Mouse (Mus musculus) thymus, postnatal 4 days (tissue): ENCODE measurements around the gene Sept5.
A peak's percentile ranks its signal among the peaks of the same experiment; 100 is the strongest.

Experiments used
- DNase-seq: peaks from one replicate; pipeline ENCODE4 v3.0.0; 2021

Gene Sept5

GRCm38 (mm10) chr16:18629390-18630231 lies at the start of gene Sept5:
Gene Sept5 (minus strand): TSS chr16:18629954.
- peak; percentile 63 for DNase-seq

- no peak for DNase-seq
These were observed 49.4 kb upstream of the Sept5 start for GRCm38 (mm10) chr16:18679112-18679511.

DNA sequence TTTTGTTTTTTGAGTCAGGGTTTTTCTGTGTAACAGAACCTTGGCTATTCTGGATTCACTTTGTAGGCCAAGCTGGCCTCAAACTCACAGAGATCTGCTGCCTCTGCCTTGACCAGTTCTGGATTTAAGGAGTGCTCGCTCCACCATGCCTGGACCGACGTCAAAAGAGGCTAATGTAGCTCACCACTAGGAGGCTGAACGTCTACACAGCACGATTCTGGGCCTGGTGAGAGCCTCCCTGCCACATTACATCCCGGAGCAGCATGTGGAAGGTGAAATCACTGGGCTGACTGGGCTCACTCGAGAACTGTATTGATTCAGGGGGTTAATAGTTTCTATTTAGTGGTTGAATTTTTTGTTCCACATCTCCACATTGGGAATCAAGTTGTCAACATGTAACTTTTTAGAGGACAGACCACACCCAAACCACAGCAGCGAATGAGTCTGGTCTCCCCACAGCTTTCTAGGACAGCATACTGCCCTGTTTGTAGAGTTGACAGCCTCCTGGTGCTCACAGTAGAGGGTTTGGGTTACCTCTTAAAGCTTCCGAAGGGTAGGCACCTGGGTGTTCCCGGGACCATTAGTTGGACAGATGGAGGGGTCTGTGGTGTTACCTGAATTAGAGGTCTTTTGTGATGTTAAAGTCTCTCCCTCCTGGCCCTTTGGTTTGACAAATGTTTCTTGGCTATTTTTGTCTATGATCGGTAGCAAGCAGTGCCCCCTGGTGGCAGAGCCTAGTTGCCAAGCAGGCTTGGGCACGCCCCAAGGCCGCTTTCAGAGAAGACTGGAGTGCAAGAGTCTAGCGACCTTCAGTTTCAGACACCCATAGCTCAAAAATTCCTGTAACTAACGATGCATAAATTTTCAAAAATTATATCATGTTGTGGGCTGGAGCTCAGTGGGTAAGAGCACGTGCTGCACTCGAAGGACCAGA lies 48.3 kb upstream of the Sept5 start:
- peak; percentile 93 for DNase-seq

DNA sequence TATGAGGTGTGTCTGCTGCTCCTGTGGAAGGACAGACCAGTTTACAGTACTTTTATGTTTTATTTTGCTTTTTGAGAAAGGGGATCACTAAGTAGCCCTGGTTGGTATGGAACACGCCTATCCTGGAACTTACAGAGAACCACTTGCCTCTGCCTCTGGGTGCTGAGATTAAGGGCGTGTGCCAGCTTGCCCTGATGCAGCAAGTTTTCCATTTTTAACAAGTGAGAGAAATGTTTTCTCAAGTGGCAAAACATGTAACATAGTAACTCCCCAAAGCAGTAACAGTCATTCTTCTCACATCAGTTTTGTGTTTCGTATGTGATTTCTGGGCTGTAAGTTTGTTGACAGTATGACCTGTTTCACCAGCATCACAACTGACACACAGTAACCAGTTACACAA lies 43.3 kb upstream of the Sept5 start:
- no peak for DNase-seq

DNA sequence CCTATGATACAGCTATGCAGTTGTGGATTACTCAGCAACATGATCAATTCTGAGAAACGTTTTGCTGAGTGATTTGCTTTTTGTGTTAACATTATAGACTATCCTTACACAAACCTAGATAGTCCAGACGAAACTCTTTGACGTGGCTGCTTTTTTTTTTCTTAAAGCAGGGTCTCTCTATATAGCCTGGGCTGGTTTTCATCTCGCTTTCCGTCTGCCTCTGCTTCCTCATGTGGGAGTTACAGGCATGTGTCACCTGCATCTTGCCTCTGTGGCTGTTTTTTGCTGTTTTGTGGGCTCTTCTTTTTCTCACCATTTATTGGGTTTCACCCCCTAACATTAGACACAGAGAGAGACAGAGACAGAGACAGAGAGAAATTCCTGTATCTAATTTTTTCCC lies 42.3 kb upstream of the Sept5 start:
- no peak for DNase-seq

GRCm38 (mm10) chr16:18669914-18670313 lies 40.2 kb upstream of the Sept5 start:
- no peak for DNase-seq

GRCm38 (mm10) chr16:18658597-18658996 lies 28.8 kb upstream of the Sept5 start:
- DNase-seq = no peak

GRCm38 (mm10) chr16:18655372-18656098 lies 25.8 kb upstream of the Sept5 start:
- DNase-seq = no peak

DNA sequence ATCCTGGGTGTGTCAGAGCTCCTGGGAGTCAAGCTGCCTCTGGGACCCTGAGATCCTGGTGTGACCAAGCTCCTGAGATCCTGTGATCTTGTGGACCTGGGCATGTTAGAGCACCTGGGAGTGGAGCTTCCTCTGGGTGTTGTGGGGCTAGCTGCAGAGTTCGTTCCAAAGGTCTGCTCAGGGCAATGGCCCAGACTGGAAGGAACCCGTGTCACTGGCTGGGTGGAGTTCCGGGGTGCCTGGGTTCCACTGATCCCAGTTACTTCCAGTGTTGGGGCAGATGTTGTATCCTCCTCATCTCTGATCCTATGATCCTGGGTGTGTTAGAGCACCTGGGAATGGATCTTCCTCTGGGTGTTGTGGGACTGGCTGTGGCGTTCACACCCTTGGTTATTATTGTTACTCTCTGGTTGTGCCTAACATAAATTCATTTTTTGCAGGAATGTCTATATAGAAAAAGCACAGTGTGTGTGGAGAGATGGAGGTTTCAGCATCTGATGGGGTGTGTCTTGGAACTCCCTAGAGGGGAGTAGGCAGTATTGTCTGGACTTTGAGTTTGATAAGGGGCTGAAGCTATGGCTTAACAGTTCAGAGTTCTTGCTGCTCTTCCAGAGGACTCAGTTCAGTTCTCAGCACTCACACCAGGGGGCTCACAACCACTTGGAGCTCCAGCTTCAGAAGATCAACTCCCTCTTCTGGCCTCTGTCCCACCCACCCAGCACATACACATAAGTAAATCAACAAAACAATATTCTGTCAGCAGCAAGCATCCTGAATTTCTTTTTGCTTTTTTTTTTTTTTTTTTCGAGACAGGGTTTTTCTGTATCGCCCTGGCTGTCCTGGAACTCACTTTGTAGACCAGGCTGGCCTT lies 23.8 kb upstream of the Sept5 start:
- peak; percentile 56 for DNase-seq

GRCm38 (mm10) chr16:18649126-18649525 lies 19.4 kb upstream of the Sept5 start:
- DNase-seq = no peak

DNA sequence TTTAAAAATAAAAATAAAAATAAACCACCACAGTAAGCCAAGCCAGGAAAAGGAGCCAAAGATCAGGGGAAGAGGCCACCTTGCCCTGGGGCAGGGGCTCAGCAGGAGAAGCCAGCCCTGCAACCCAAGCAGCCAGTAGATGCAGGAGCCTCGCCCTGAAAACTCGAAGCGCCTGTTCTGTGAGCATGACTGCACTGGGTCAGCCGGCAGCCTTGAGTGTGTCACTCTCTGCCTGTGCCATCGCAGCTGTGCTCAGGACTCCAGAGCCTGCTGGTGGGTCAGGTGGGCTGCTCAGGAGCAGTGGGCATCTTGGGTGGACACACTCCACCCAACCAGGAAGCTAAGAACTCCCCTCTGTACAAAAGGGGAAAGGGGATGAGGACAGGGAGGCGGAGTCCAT lies 15.6 kb upstream of the Sept5 start:
- no peak for DNase-seq

- DNase-seq = no peak
These were observed 14.7 kb upstream of the Sept5 start for GRCm38 (mm10) chr16:18644485-18644884.

GRCm38 (mm10) chr16:18643406-18643998 lies 13.7 kb upstream of the Sept5 start:
- DNase-seq = no peak

DNA sequence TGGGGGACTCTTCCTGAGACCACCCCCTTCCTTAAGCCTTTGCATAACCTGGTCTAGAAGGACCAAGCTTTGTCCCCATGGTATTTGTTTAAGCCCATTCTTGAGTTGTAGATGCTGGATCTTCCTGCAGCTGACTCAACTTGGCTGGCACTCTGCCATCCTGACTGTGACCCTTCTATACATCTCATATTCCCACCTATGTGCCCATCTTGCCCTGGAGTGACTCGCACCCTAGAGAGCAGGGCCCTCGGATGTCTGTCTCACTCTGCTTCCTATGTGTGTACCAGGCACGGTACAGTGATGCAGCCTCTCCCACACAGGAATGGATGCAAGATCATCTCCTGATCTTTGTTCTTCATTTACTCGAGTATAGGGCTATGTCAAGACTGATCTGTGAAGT lies 13.1 kb upstream of the Sept5 start:
- no peak for DNase-seq

DNA sequence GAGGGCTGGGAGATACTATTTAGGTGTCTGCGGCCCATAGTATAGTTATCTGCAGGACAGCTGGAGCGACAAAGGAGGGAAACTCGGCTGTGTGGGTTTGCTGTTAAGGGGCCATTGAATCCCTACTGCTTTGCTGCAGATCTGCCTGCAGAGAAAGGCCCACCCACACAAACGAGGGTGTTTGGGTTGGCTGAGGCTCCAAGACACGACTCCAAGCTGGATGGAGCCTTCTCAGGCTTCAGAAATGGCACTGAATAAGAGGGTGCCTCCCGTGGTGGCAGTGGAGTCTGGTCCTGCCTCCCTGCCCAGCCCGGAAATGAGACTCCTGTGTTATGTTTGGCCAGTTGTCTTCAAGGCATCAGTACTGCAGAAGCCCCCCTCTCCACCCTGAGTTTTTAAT lies 12.5 kb upstream of the Sept5 start:
- no peak for DNase-seq

GRCm38 (mm10) chr16:18639382-18639929 lies 9.7 kb upstream of the Sept5 start:
- DNase-seq = no peak

- no peak for DNase-seq
These were observed 8.6 kb upstream of the Sept5 start for GRCm38 (mm10) chr16:18638396-18638795.

DNA sequence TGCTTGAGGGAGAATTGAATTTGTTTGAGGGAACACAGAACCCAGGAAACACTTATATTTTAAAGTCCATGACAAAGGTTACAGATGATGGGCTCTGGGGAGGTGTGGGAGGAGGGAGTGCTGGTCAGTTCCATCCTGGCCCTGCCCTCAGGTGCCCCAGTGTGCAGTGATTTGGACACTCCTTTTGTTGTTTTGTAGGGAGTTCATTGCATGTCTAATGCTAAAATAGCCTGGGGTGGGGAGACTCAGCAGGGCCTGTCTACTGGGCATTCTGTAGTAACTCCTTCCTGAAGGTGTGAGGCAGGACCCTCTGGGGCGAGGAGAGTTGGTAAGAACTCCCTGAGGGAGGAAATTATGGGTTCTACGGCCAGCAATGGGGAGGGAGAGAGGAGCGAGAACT lies 7.0 kb upstream of the Sept5 start:
- DNase-seq = no peak

GRCm38 (mm10) chr16:18636401-18636800 lies 6.6 kb upstream of the Sept5 start:
- no peak for DNase-seq

- DNase-seq = peak; percentile 3
These were observed 3.6 kb upstream of the Sept5 start for GRCm38 (mm10) chr16:18633333-18633732.

- DNase-seq = no peak
These were observed 3.1 kb upstream of the Sept5 start for GRCm38 (mm10) chr16:18632816-18633215.
